Mouse (Mus musculus) CH12.LX (cell line): ENCODE data around the gene Fgfr4. TPM values are rescaled to one million over a fixed set of nuclear protein-coding genes. Genes with fewer than 3 reads are reported as not detected.

ENCODE experiments used
- DNase-seq: peaks from one replicate; pipeline ENCODE4 v3.0.0-alpha.2; 2013; ENCODE audit errors: extremely low read depth
- H3K27ac ChIP-seq: 2 replicates; pipeline ENCODE4 v1.5.1; 2012; ENCODE audit warnings: low read depth, mild to moderate bottlenecking, control low read depth, moderate library complexity; ENCODE audit not compliant: insufficient read depth
- H3K27me3 ChIP-seq: replicated peaks from 2 replicates; pipeline ENCODE3; 2012; ENCODE audit warnings: inconsistent platforms
- H3K36me3 ChIP-seq, 2 experiments: replicated peaks in 1 of 2; 2 replicates each; pipeline versions ENCODE3 to v1.6.1; 2012; ENCODE audit warnings: inconsistent platforms in 1 of 2, low read length in 1 of 2, mild to moderate bottlenecking in 1 of 2, mixed read lengths in 1 of 2, moderate library complexity in 1 of 2; ENCODE audit not compliant: control insufficient read depth in 1 of 2, insufficient read depth in 1 of 2
- H3K4me1 ChIP-seq, 2 experiments: 2 replicates each; pipeline ENCODE4 v1.6.1; 2012; ENCODE audit warnings: inconsistent platforms in 1 of 2, moderate library complexity in 1 of 2; ENCODE audit not compliant: insufficient read depth in 2 of 2, control insufficient read depth in 1 of 2
- H3K4me2 ChIP-seq: 2 replicates; pipeline ENCODE4 v1.6.1; 2012; ENCODE audit warnings: low read depth, mild to moderate bottlenecking, control low read depth; ENCODE audit not compliant: poor library complexity, insufficient read depth, severe bottlenecking
- H3K4me3 ChIP-seq, 3 experiments: fragments of 150-350 bp in 1 of 3; sonication (generic) in 1 of 3; replicated peaks in 1 of 3; 2 replicates each; pipeline versions ENCODE3 to v1.5.1; 2011 to 2012; ENCODE audit warnings: low read depth in 2 of 3, low read length in 2 of 3, mild to moderate bottlenecking in 2 of 3, moderate library complexity in 2 of 3, control low read depth in 1 of 3, improper control_type of control experiment in 1 of 3, inconsistent platforms in 1 of 3, mixed read lengths in 1 of 3; ENCODE audit not compliant: poor library complexity in 1 of 3
- H3K79me2 ChIP-seq: replicated peaks from 2 replicates; pipeline ENCODE4 v1.6.1; 2012; ENCODE audit warnings: mild to moderate bottlenecking, moderate library complexity; ENCODE audit not compliant: control insufficient read depth, poor library complexity, insufficient read depth, severe bottlenecking; ENCODE audit errors: extremely low read depth
- H3K9ac ChIP-seq: 2 replicates; pipeline ENCODE4 v1.6.1; 2012; ENCODE audit warnings: low read depth, mild to moderate bottlenecking, control low read depth, moderate library complexity; ENCODE audit not compliant: insufficient read depth
- H3K9me3 ChIP-seq: replicated peaks from 2 replicates; pipeline ENCODE3; 2012; ENCODE audit warnings: low read length, inconsistent platforms, mixed read lengths
- BHLHE40 ChIP-seq: IDR thresholded peaks from 2 replicates; pipeline ENCODE4 v1.6.1; 2011; ENCODE audit warnings: mild to moderate bottlenecking, low read depth, low read length, improper control_type of control experiment
- CHD2 ChIP-seq: IDR thresholded peaks from 2 replicates; pipeline ENCODE4 v1.6.1; 2011; ENCODE audit warnings: low read length, improper control_type of control experiment
- HCFC1 ChIP-seq: IDR thresholded peaks from 2 replicates; pipeline ENCODE4 v1.6.1; 2012; ENCODE audit warnings: low read depth, mild to moderate bottlenecking, inconsistent platforms, low read length, improper control_type of control experiment
- IRF4 ChIP-seq: IDR thresholded peaks from 2 replicates; pipeline ENCODE4 v1.6.1; 2014; ENCODE audit warnings: low read depth, mild to moderate bottlenecking, inconsistent platforms, low read length, improper control_type of control experiment
- JUN ChIP-seq: IDR thresholded peaks from 2 replicates; pipeline ENCODE4 v1.6.1; 2011; ENCODE audit warnings: low read depth, mild to moderate bottlenecking, low read length, improper control_type of control experiment, moderate library complexity; ENCODE audit not compliant: insufficient read depth
- JUND ChIP-seq: conservative IDR thresholded peaks from 2 replicates; pipeline ENCODE4 v1.6.1; 2011; ENCODE audit warnings: low read depth, low read length, improper control_type of control experiment
- KAT2A ChIP-seq: IDR thresholded peaks from 2 replicates; pipeline ENCODE4 v1.6.1; 2012; ENCODE audit warnings: low read length, improper control_type of control experiment, inconsistent platforms; ENCODE audit not compliant: insufficient replicate concordance
- MAX ChIP-seq: IDR thresholded peaks from 2 replicates; pipeline ENCODE4 v1.6.1; 2011; ENCODE audit warnings: low read length, improper control_type of control experiment
- MEF2A ChIP-seq: IDR thresholded peaks from 2 replicates; pipeline ENCODE4 v1.6.1; 2014; ENCODE audit warnings: low read depth, mild to moderate bottlenecking, inconsistent platforms, low read length, improper control_type of control experiment, borderline replicate concordance
- MXI1 ChIP-seq: IDR thresholded peaks from 2 replicates; pipeline ENCODE4 v1.6.1; 2011; ENCODE audit warnings: mild to moderate bottlenecking, low read depth, low read length, improper control_type of control experiment
- MYC ChIP-seq: IDR thresholded peaks from 2 replicates; pipeline ENCODE4 v1.6.1; 2011; ENCODE audit warnings: low read depth, mild to moderate bottlenecking, improper control_type of control experiment, low read length
- NELFE ChIP-seq: IDR thresholded peaks from 2 replicates; pipeline ENCODE4 v1.6.1; 2011; ENCODE audit warnings: low read depth, low read length, improper control_type of control experiment
- POLR2A ChIP-seq: IDR thresholded peaks from 2 replicates; pipeline ENCODE4 v1.6.1; 2011; ENCODE audit warnings: low read depth, mild to moderate bottlenecking, improper control_type of control experiment, low read length
- RAD21 ChIP-seq: IDR thresholded peaks from 2 replicates; pipeline ENCODE4 v1.6.1; 2011; ENCODE audit warnings: low read depth, mild to moderate bottlenecking, low read length, improper control_type of control experiment, moderate library complexity
- SIN3A ChIP-seq: IDR thresholded peaks from 2 replicates; pipeline ENCODE4 v1.6.1; 2012; ENCODE audit warnings: low read length, improper control_type of control experiment, inconsistent platforms
- SMC3 ChIP-seq: IDR thresholded peaks from 2 replicates; pipeline ENCODE4 v1.6.1; 2011; ENCODE audit warnings: low read depth, low read length, improper control_type of control experiment
- TBP ChIP-seq: conservative IDR thresholded peaks from 2 replicates; pipeline ENCODE4 v1.6.1; 2011; ENCODE audit warnings: low read depth, low read length, improper control_type of control experiment
- ZC3H11A ChIP-seq: IDR thresholded peaks from 2 replicates; pipeline ENCODE4 v1.6.1; 2012; ENCODE audit warnings: low read depth, mild to moderate bottlenecking, inconsistent platforms, low read length, improper control_type of control experiment
- ZMIZ1 ChIP-seq: IDR thresholded peaks from 2 replicates; pipeline ENCODE4 v1.6.1; 2012; ENCODE audit warnings: low read depth, mild to moderate bottlenecking, inconsistent platforms, low read length, improper control_type of control experiment
- dilution Hi-C: fragments of 300-500 bp; cut with MboI; formaldehyde crosslinking; loops from 2 replicates; pipeline ENCODE4 v1.14.3; 2020; ENCODE audit warnings: low sequenced_read_pairs; ENCODE audit not compliant: extremely low pct_unique_long_range_greater_than_20kb, extremely low pct_ligation_motif_present
- in situ Hi-C: fragments of 300-500 bp; cut with MboI; formaldehyde crosslinking; loops from 3 replicates; pipeline ENCODE4 v1.14.3; 2019; ENCODE audit warnings: low sequenced_read_pairs, low pct_ligation_motif_present, low pct_unique_long_range_greater_than_20kb, mixed read lengths
- polyA plus RNA-seq: library from polyadenylated mRNA; unstranded; fragments of >175 nt; gene quantifications from 2 replicates; pipeline ENCODE4 v1.2.1, GENCODE M21; 2012; ENCODE audit warnings: low read depth; ENCODE audit not compliant: insufficient read length
- total RNA-seq, 2 experiments: library from RNA; depleted of rRNA; stranded (reverse); fragments of 300-350 nt in 1 of 2; fragments of >200 nt in 1 of 2; gene quantifications; 2 replicates each; pipeline ENCODE4 v1.2.3; 2012 to 2014

Gene Fgfr4
- total and polyA plus RNA-seq, 3 experiments, result not detected

DNA sequence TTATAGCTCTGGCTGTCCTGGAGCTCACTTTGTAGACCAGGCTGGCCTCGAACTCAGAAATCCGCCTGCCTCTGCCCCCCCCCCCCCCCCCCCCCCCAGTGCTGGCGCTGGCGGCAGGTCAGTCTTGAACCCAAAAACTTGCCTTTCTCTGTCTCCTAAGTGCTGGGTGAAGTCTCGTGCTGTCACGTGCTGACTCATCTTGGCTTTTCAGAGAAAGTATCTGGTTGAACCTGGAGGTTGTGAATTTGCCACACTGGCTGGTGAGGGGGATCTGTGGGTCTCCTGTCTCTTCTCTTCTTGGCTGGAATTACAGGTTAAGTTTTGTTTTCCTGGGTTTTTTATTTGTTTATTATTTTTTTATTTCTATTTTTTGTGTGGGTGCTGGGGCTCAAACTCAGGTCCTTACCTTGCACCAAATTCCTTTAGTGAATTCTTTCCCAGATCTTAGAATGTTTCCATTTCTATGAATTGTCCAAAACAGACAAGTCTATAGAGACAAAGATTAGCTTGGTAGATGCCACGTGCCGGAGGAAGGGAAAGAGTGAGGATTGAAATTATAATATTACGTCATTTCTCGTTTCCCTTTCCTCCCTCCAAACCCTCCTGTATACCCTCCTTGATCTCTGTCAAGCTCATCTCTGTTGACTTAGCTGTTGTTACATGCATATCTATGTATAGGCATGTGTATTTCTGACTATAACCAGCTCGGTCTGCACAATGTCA is 52.4 kb downstream of the Fgfr4 start:
- Histone ChIP-seq H3K9me3 (peaks cover 7% of the 10 kb centered on the region), H3K27me3 (no peaks in the 10 kb centered on the region), H3K4me3 (no peak overlapping the region), H3K4me2 (no peak overlapping the region), H3K79me2 (no peaks in the 10 kb centered on the region), H3K9ac (no peak overlapping the region), H3K27ac (no peak overlapping the region), H3K4me1 (peaks cover 2 to 14% of the 10 kb centered on the region in 2 experiments; a peak in 2 of 4 replicates), H3K36me3 (no peaks in the 10 kb centered on the region)
- DNase-seq, result no peak
- in situ Hi-C loops, result no loop called here
- 0 out of 2 replicates have a peak, but pooled peaks have one; percentile 24 for TF ChIP-seq JUN
- 0 out of 2 replicates have a peak, but pooled peaks have one; percentile 17 for TF ChIP-seq MAX
- no peak for TF ChIP-seq IRF4
- TF ChIP-seq SMC3, result no peak
- TF ChIP-seq RAD21, result no peak
- no peak for TF ChIP-seq MXI1
- TF ChIP-seq ZMIZ1, result no peak
- no peak for TF ChIP-seq TBP
- peak; percentile 55; the same call in 1 of the 2 replicates for TF ChIP-seq MYC
- TF ChIP-seq ZC3H11A, result no peak
- no peak for TF ChIP-seq SIN3A
- no peak for TF ChIP-seq CHD2
- peak; percentile 79 for TF ChIP-seq BHLHE40
- no peak for TF ChIP-seq MEF2A
- TF ChIP-seq JUND, result peak; percentile 35
- TF ChIP-seq NELFE, result no peak
- TF ChIP-seq POLR2A, result no peak
- TF ChIP-seq HCFC1, result no peak
- dilution Hi-C loops, result no loop called here

DNA sequence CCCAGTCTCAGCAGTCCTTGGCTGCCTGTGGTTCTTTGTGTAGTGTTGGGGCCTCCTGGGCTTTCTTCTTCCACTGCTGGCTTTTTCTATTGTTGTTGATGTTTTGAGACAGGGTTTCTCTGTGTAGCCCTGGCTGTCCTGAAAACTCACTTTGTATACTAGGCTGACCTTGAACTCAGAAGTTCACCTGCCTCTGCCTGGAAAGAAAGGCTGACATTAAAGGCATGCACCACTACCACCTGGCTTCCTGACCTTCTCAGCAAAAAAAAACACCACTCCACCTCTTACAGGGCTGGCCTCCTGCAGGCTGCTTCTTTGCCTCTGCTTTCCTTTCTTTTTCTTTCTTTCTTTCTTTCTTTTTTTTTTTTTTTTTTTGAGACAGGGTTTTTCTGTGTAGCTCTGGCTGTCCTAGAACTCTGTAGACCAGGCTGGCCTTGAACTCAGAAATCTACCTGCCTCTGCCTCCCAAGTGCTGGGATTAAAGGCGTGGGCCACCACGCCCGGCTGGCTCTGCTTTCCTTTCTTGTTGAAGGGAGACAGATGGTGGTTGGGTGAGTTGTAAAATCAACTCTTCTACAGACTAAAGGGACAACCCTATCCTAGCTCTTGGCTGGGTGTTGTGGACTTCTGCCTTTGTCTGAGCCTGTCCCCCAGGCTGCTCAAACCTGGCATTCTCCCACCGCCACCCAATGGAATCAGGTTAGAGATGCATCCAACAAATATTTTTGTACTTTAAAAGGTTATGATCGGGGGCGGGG is 53.2 kb downstream of the Fgfr4 start:
- TF ChIP-seq KAT2A, result no peak
- no peak for TF ChIP-seq CHD2
- Histone ChIP-seq H3K4me3 (no peak overlapping the region), H3K4me2 (no peak overlapping the region), H3K9me3 (peaks cover 15% of the 10 kb centered on the region), H3K27me3 (no peaks in the 10 kb centered on the region), H3K9ac (no peak overlapping the region), H3K36me3 (no peaks in the 10 kb centered on the region), H3K4me1 (peaks cover 2 to 9% of the 10 kb centered on the region in 2 experiments; a peak in 2 of 4 replicates), H3K27ac (no peak overlapping the region), H3K79me2 (no peaks in the 10 kb centered on the region)
- DNase-seq, result no peak
- dilution Hi-C loops (no loop called here), in situ Hi-C loops (no loop called here)
